Mouse (Mus musculus) lung, postnatal 0 days (tissue): ENCODE measurements around the gene Zscan29.
A peak's percentile ranks its signal among the peaks of the same experiment; 100 is the strongest.

Experiments
- CTCF ChIP-seq: IDR thresholded peaks from 2 replicates; pipeline ENCODE4 v1.5.1; 2016; ENCODE audit warnings: antibody characterized with exemption, mild to moderate bottlenecking
- EP300 ChIP-seq: IDR thresholded peaks from 2 replicates; pipeline ENCODE4 v1.6.1; 2016; ENCODE audit warnings: antibody characterized with exemption, mild to moderate bottlenecking, control low read depth

DNA sequence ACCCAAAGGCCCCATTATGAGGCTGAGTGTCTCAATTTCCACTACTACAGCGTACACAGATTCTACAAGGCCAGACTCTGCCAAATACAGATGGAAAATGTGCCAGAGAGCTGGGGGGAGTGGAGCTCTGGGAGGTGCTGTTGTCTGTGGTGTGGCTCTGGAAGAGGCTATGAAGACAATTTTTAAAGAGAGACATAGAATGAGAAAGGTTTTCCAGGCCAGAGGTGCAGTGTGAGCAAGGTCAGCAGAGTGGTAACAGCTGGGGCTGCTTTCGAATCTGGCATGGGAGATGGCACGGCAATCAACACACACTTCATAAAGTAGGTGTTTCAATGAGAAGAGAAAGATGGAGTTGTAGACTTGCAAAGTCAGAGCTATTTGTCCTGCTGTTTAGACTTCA is 51.7 kb downstream of the Zscan29 start:
- TF ChIP-seq EP300 (peak; percentile 79), CTCF (no peak)
